Mouse (Mus musculus) lung, postnatal 25 days (tissue): ENCODE results near the gene Gm28048.

Experiments
- DNase-seq: peaks from one replicate; pipeline ENCODE4 v3.0.0; 2022; ENCODE audit warnings: low spot score

Gene Gm28048

GRCm38 (mm10) chr11:22981984-22982757 lies at the start of gene Gm28048, which contains the start of gene Commd1:
Gene Gm28048, minus strand, starts transcription at chr11:22982090.
Gene Commd1, minus strand, starts transcription at chr11:22982382.
- peak; percentile 95 for DNase-seq

- no peak for DNase-seq
Measured at GRCm38 (mm10) chr11:23029399-23029798, 47.5 kb upstream of the Gm28048 start.

GRCm38 (mm10) chr11:23028957-23029356 lies 47.1 kb upstream of the Gm28048 start:
- no peak for DNase-seq

- DNase-seq: no peak
Measured at GRCm38 (mm10) chr11:23024169-23024568, 42.3 kb upstream of the Gm28048 start.

GRCm38 (mm10) chr11:23023155-23023554 lies 41.3 kb upstream of the Gm28048 start:
- DNase-seq: no peak

- no peak for DNase-seq
Measured at GRCm38 (mm10) chr11:23020841-23021240, 39.0 kb upstream of the Gm28048 start.

GRCm38 (mm10) chr11:23020116-23020770 lies 38.4 kb upstream of the Gm28048 start:
- no peak for DNase-seq

GRCm38 (mm10) chr11:23017943-23018342 lies 36.1 kb upstream of the Gm28048 start:
- no peak for DNase-seq

- no peak for DNase-seq
Measured at GRCm38 (mm10) chr11:23014996-23015395, 33.1 kb upstream of the Gm28048 start.

GRCm38 (mm10) chr11:23013580-23014294 lies 31.8 kb upstream of the Gm28048 start:
- no peak for DNase-seq

GRCm38 (mm10) chr11:23013096-23013495 lies 31.2 kb upstream of the Gm28048 start:
- DNase-seq: no peak

GRCm38 (mm10) chr11:23008824-23009200 lies 26.9 kb upstream of the Gm28048 start:
- DNase-seq: no peak

- peak; percentile 79 for DNase-seq
Measured at GRCm38 (mm10) chr11:23008181-23008823, 26.4 kb upstream of the Gm28048 start.

GRCm38 (mm10) chr11:23007481-23008180 lies 25.7 kb upstream of the Gm28048 start, which contains the start of gene Fam161a:
Gene Fam161a, plus strand, starts transcription at chr11:23007531.
- peak; percentile 96 for DNase-seq

GRCm38 (mm10) chr11:23007166-23007480 lies 25.2 kb upstream of the Gm28048 start:
- DNase-seq: peak; percentile 2

GRCm38 (mm10) chr11:23005276-23005675 lies 23.4 kb upstream of the Gm28048 start:
- DNase-seq: no peak

- DNase-seq: no peak
Measured at GRCm38 (mm10) chr11:22998308-22998707, 16.4 kb upstream of the Gm28048 start.

- DNase-seq: no peak
Measured at GRCm38 (mm10) chr11:22995461-22995860, 13.6 kb upstream of the Gm28048 start.

GRCm38 (mm10) chr11:22994271-22994670 lies 12.4 kb upstream of the Gm28048 start:
- no peak for DNase-seq

- no peak for DNase-seq
Measured at GRCm38 (mm10) chr11:22991218-22991835, 9.4 kb upstream of the Gm28048 start.
